9 mouse cellular contexts compared by ENCODE assay signal in the genomic region with DNA sequence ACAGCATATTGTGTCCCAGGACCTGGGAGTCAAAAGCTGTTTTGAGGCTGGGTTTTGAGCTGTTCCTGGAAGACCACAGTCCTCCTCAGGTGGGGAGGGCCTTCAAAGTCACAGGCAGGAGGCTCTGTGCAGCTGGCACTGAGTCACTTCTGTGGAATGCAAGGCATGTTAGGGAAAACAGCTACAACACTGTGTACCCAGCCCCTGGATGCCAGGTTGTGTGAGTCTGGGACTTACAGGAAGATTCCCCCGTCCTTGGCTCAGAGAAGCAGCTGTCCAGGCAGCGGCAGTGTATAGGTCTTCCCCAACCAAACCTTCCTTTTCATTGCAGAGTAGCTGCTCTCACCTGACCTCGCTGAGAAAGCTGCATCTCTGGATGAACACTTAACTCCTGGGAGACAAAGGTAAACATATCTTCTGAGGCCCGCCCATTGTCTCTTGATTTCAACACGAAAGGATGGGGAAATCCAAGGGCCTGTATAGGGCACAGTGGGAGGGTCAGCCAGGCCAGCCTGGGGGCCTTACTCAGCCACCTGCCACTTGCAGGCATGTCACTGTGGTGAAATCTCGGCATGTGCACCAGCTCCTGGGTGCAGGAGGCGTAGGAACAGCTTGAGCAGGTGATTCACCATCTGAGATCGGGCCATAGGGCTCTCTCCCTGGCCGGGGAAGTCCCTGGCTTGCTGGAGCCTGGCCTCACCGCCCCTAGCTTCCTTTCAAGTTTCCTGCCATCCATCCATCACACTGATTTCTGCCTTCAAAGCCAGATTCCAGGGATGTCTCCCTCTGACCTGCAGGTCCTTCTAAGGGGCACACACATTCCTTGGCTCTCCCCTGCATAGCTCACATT.
A peak's percentile ranks its signal among the peaks of the same experiment; 100 is the strongest.
DNase-seq lines count a peak whose midpoint lies in the region; ATAC-seq and TF ChIP-seq lines count a peak whose summit lies in the region.
"Had no signal": no experiment of that assay in that cellular context is flagged by ENCODE, and none has a peak within 500 bp of the region (broad histone marks: within the 10 kb centered on the region; RNA-seq: fewer than 3 reads in every experiment).

No protein-coding gene starts in this region.

- DNase-seq in heart, adult 9 months (ENCODE audit: low spot score in 2 of 2), result no peak
- DNase-seq in ZHBTc4 (ENCODE audit: low read depth, low spot score), result peak; percentile 46
- DNase-seq in intestine, embryonic 14.5 days (ENCODE audit: low spot score), result no peak
- peak; percentile 42 to 66 for DNase-seq in lung, postnatal 4 days
- no peak for DNase-seq in testis, postnatal 14 days (ENCODE audit: low spot score)
- DNase-seq in thymus, postnatal 10 days (ENCODE audit: low spot score in 2 of 2), result no peak
- no peak for DNase-seq in gastrocnemius, adult 2 months
- DNase-seq: forebrain, postnatal 0 days had no signal

- TF ChIP-seq CTCF in gastrocnemius, adult 2 months (IDR thresholded peaks at IDR 0.05), result no peak

- ATAC-seq in heart, embryonic 12.5 days (ENCODE audit: insufficient number of reproducible peaks, low FRiP score), result peak; percentile 38; the same call in 1 of the 2 replicates
- ATAC-seq in intestine, embryonic 14.5 days (replicated peaks; ENCODE audit: low FRiP score, low TSS enrichment, low read depth), result peak; percentile 41
- ATAC-seq: forebrain, postnatal 0 days had no signal

- peaks cover 20% of the 10 kb centered on the region for H3K4me1 ChIP-seq in heart, embryonic 12.5 days (replicated peaks)
- peaks cover 9% of the 10 kb centered on the region for H3K4me1 ChIP-seq in intestine, embryonic 14.5 days (replicated peaks; ENCODE audit: control insufficient read depth, insufficient read depth, low read length)

- H3K27me3 ChIP-seq in heart, embryonic 12.5 days (replicated peaks), result no peaks in the 10 kb centered on the region
- H3K27me3 ChIP-seq in intestine, embryonic 14.5 days (replicated peaks; ENCODE audit: control insufficient read depth, insufficient read depth, low read length), result no peaks in the 10 kb centered on the region

- H3K36me3 ChIP-seq in heart, embryonic 12.5 days, result no peaks in the 10 kb centered on the region
- no peaks in the 10 kb centered on the region for H3K36me3 ChIP-seq in intestine, embryonic 14.5 days (ENCODE audit: control insufficient read depth, insufficient read depth, low read length)

- H3K9ac ChIP-seq in heart, embryonic 12.5 days, result 0 out of 2 replicates have a peak overlapping the region, but pooled peaks have one; percentile 5
- no peak overlapping the region for H3K9ac ChIP-seq in intestine, embryonic 14.5 days (ENCODE audit: low read length)
- H3K9ac ChIP-seq: forebrain, postnatal 0 days had no signal

- peak overlapping the region; percentile 19; the same call in 1 of the 2 replicates for H3K4me2 ChIP-seq in heart, embryonic 12.5 days
- no peak overlapping the region for H3K4me2 ChIP-seq in intestine, embryonic 14.5 days (ENCODE audit: low read length)

- H3K27ac ChIP-seq in heart, embryonic 12.5 days (ENCODE audit: poor library complexity, severe bottlenecking), result no peak overlapping the region
- no peak overlapping the region for H3K27ac ChIP-seq in intestine, embryonic 14.5 days (ENCODE audit: low read depth)
- H3K27ac ChIP-seq in gastrocnemius, adult 2 months, result no peak overlapping the region

- WGBS in heart, embryonic 12.5 days, result 17% methylated on average over 10 of the region's 10 CpGs
- WGBS in intestine, embryonic 14.5 days, result 12% methylated on average over 10 of the region's 10 CpGs

- H3K4me3 ChIP-seq in heart, embryonic 12.5 days, result no peak overlapping the region
- H3K4me3 ChIP-seq in intestine, embryonic 14.5 days (ENCODE audit: low read depth, low read length), result no peak overlapping the region
- no peak overlapping the region for H3K4me3 ChIP-seq in gastrocnemius, adult 2 months

- H3K9me3 ChIP-seq in heart, embryonic 12.5 days (replicated peaks), result no peaks in the 10 kb centered on the region
- H3K9me3 ChIP-seq in intestine, embryonic 14.5 days (ENCODE audit: control insufficient read depth, low read length), result no peaks in the 10 kb centered on the region

- intact Hi-C loops in gastrocnemius, adult 2 months (cut with DNase I), result no loop called here

Comparison
In these comparisons a context has a peak if more than half of its experiments do, and no peak if none do; other contexts are left out.
1. DNase-seq: peak in ZHBTc4 (single experiment) and lung, postnatal 4 days (2 of 2); none in heart, adult 9 months (0 of 2), intestine, embryonic 14.5 days (single experiment), testis, postnatal 14 days (single experiment), thymus, postnatal 10 days (0 of 2) and gastrocnemius, adult 2 months (single experiment).